Mouse (Mus musculus) adrenal gland, postnatal 25 days (tissue): ENCODE data around the gene Slc17a8. TPM values are rescaled to one million over a fixed set of nuclear protein-coding genes. Genes with fewer than 3 reads are reported as not detected.

Source experiments
- DNase-seq: peaks from one replicate; pipeline ENCODE4 v3.0.0; 2021; ENCODE audit warnings: mixed read lengths
- total RNA-seq: library from RNA; stranded (reverse); gene quantifications from 2 replicates; pipeline ENCODE4 v1.2.3, GENCODE M21; 2021

Slc17a8 gene
- total RNA-seq, 1 experiment from 2014 or later, result 0.21 TPM

DNA sequence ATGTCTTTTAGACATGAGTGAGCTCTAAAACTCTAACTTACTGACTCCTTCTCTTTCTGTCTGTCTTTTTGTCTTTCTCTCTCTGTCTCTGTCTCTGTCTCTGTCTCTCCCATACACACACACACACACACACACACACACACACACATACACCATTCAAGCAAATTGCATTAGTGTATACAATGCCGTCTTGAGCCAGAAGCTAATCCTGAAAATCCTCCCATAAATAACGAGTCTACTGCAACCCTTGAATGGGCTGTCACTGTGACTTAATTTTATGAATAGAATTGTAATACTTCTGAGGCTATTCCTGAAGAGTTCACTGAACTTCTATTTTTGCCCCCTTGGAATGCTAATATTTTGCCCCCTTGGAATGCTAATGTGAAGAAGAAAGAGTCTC is 95.2 kb downstream of the Slc17a8 start:
- DNase-seq, result no peak

Other genes starting within 250 kb of the Slc17a8 start
- gene Gas2l3, start 177.3 kb downstream of the Slc17a8 start, total RNA-seq, result 4.5 and 8.0 TPM in 2 replicates
- gene Nr1h4, start 87.7 kb downstream of the Slc17a8 start, total RNA-seq, result 31.0 and 38.1 TPM in 2 replicates
- 50.0 and 54.0 TPM in 2 replicates for gene Scyl2, start 65.0 kb upstream of the Slc17a8 start, total RNA-seq
- gene Actr6, start 111.0 kb upstream of the Slc17a8 start, total RNA-seq, result 18.0 and 21.0 TPM in 2 replicates
- 92.7 and 129 TPM in 2 replicates for gene Uhrf1bp1l, start 123.7 kb upstream of the Slc17a8 start, total RNA-seq